Mouse (Mus musculus): Measurements from ENCODE around the gene Slc9a4.
"Not testable (repeated sequence)": the region's sequence is repeated elsewhere in the genome, so short reads cannot be mapped to it uniquely, and the experiment has no call there.

The Slc9a4 gene

GRCm38 (mm10) chr1:40648234-40648633 is 68.4 kb downstream of the Slc9a4 start:
- intact Hi-C loops (cut with DNase I), result no loop called here

- intact Hi-C loops (cut with DNase I), result no loop called here
These were observed 71.1 kb downstream of the Slc9a4 start for GRCm38 (mm10) chr1:40650803-40651497.

GRCm38 (mm10) chr1:40657035-40657434 is 77.2 kb downstream of the Slc9a4 start:
- intact Hi-C loops (cut with DNase I), result no loop called here

GRCm38 (mm10) chr1:40657978-40658496 is 78.2 kb downstream of the Slc9a4 start:
- intact Hi-C loops (cut with DNase I), result loop anchor here (2.0 kb wide), 1 partner anchor 77 kb away; the partner anchor contains the start of gene Slc9a4

- intact Hi-C loops (cut with DNase I), result loop anchor here (2.0 kb wide), 1 partner anchor 78 kb away; the partner anchor contains the start of gene Slc9a4
These were observed 79.1 kb downstream of the Slc9a4 start for GRCm38 (mm10) chr1:40659017-40659416.

- intact Hi-C loops (cut with DNase I), result loop anchor here (2.0 kb wide), 1 partner anchor 79 kb away; the partner anchor contains the start of gene Slc9a4
These were observed 79.6 kb downstream of the Slc9a4 start for GRCm38 (mm10) chr1:40659496-40659895.

GRCm38 (mm10) chr1:40660838-40661237 is 81.0 kb downstream of the Slc9a4 start:
- intact Hi-C loops (cut with DNase I), result no loop called here

GRCm38 (mm10) chr1:40665401-40666370 is 85.8 kb downstream of the Slc9a4 start:
- intact Hi-C loops (cut with DNase I), result no loop called here

GRCm38 (mm10) chr1:40667442-40667841 is 87.6 kb downstream of the Slc9a4 start:
- intact Hi-C loops (cut with DNase I), result not testable (repeated sequence)

GRCm38 (mm10) chr1:40670025-40670424 is 90.1 kb downstream of the Slc9a4 start:
- intact Hi-C loops (cut with DNase I), result no loop called here

- intact Hi-C loops (cut with DNase I), result no loop called here
These were observed 91.6 kb downstream of the Slc9a4 start for GRCm38 (mm10) chr1:40671490-40671889.

GRCm38 (mm10) chr1:40677306-40677705 is 97.4 kb downstream of the Slc9a4 start:
- intact Hi-C loops (cut with DNase I), result no loop called here

Measured in adrenal gland (tissue).